Mouse (Mus musculus) lung, embryonic 14.5 days (tissue): ENCODE measurements at regions not wholly inside any gene's neighbourhood (a gene's known extent, or its start where the extent isn't known, plus 50 kb on each side); places are given as distances from the start of the nearest gene placed in this dataset.

Source experiments
- ATAC-seq: fragments of 200-750 bp; cut with Nextera tagmentation; 2 replicates; pipeline ENCODE4 v1.8.0; 2017; ENCODE audit warnings: mild to moderate bottlenecking, moderate TSS enrichment, moderate library complexity; ENCODE audit not compliant: insufficient read depth
- DNase-seq: peaks from one replicate; pipeline ENCODE4 v3.0.0-alpha.2; 2015
- H3K27ac ChIP-seq: fragments of 300-500 bp; sonication (generic); 2 replicates; pipeline ENCODE4 v1.5.1; 2014; ENCODE audit warnings: low read depth, mild to moderate bottlenecking, moderate library complexity
- H3K27me3 ChIP-seq: fragments of 300-500 bp; sonication (generic); 2 replicates; pipeline ENCODE4 v1.6.1; 2014; ENCODE audit warnings: low read length, control low read depth; ENCODE audit not compliant: insufficient read depth
- H3K36me3 ChIP-seq: fragments of 300-500 bp; sonication (generic); 2 replicates; pipeline ENCODE4 v1.6.1; 2014; ENCODE audit warnings: control low read depth; ENCODE audit not compliant: insufficient read depth
- H3K4me1 ChIP-seq: fragments of 300-500 bp; sonication (generic); 2 replicates; pipeline ENCODE4 v1.6.1; 2014; ENCODE audit warnings: antibody characterized with exemption, control low read depth; ENCODE audit not compliant: insufficient read depth
- H3K4me2 ChIP-seq: fragments of 300-500 bp; sonication (generic); 2 replicates; pipeline ENCODE4 v1.6.1; 2014; ENCODE audit warnings: mild to moderate bottlenecking
- H3K4me3 ChIP-seq: fragments of 300-500 bp; sonication (generic); 2 replicates; pipeline ENCODE4 v1.5.1; 2014; ENCODE audit warnings: low read depth, low read length
- H3K9ac ChIP-seq: fragments of 300-500 bp; sonication (generic); 2 replicates; pipeline ENCODE4 v1.6.1; 2014
- H3K9me3 ChIP-seq: fragments of 300-500 bp; sonication (generic); 2 replicates; pipeline ENCODE4 v1.6.1; 2016; ENCODE audit warnings: low read depth, low read length, control low read depth
- CTCF ChIP-seq: IDR thresholded peaks from 2 replicates; pipeline ENCODE4 v1.5.1; 2016; ENCODE audit warnings: antibody characterized with exemption, low read depth
- WGBS: fragments of 180-500 bp; shearing (Covaris S2); extraction: QIAGEN DNeasy Blood & Tissue Kit; methylation state at CpG from one replicate; pipeline ENCODE4 v1.1.7; 2014; 5-methylcytosine and 5-hydroxymethylcytosine counted together

DNA sequence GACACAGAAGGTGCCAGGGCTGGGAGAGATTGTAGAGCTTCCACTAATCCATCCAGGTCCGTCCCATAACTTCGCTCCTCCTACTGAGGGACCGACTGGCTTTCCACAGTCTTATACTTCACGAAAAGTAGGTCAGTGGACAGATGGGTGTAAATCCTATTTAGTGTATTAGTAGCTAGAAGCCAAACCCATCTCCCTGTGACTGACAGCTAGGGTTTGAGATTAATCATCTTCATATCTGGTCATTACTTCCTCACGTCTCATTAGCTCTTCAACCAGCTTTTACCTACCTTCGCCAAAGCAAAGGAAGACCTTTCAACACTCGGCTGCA lies 60.4 kb upstream of the Scaf11 start:
- no peaks in the 10 kb centered on the region for H3K27me3 ChIP-seq
- H3K4me1 ChIP-seq: no peaks in the 10 kb centered on the region
- ATAC-seq (no peak), DNase-seq (no peak)
- TF ChIP-seq CTCF: no peak
- no peak overlapping the region for H3K27ac ChIP-seq
- H3K9me3 ChIP-seq: no peaks in the 10 kb centered on the region
- H3K36me3 ChIP-seq: no peaks in the 10 kb centered on the region
- H3K9ac ChIP-seq: no peak overlapping the region
- WGBS: 89% methylated on average over 7 of the region's 7 CpGs
- H3K4me2 ChIP-seq: no peak overlapping the region
- H3K4me3 ChIP-seq: no peak overlapping the region

DNA sequence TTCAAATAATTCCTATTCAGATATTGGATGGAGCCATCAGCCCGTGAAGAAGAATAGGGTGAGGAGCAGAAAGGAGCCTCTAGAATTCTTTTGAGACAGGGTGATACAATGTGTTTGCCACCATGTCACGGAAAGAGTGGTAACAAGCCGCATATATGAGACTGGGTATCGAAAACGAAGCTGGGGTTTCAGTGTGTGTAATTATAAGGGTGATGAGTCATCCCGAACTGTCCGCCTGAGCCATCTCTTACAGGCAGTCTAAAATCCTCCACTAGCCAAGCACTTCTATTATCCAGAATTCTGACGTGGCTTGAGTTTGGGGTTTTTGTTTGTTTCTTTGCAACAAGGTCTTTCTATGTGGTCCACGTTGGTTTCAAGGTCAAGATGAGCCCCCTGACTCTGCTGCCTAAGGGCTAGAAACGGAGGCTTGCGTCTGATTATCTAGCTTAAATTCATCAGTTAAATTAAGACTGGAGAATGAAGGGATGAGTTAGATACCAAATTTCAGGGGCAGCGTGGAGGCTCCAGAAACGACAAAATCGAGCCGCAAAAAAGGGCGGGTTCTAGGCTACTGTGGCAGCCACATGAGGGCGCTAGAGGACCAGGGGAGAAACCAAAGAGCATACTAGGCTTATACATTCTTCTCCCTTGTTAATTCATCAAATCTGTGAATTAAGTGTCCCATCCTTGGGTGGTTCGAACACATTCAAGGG lies 59.9 kb upstream of the Scaf11 start:
- no peaks in the 10 kb centered on the region for H3K4me1 ChIP-seq
- WGBS: 73% methylated on average over 18 of the region's 18 CpGs

GRCm38 (mm10) chr15:96518156-96518555 lies 57.5 kb upstream of the Scaf11 start:
- no peak for TF ChIP-seq CTCF
- ATAC-seq: no peak
- H3K9me3 ChIP-seq: no peaks in the 10 kb centered on the region
- peaks cover 5% of the 10 kb centered on the region; the same call in 1 of the 2 replicates for H3K4me1 ChIP-seq
- H3K27me3 ChIP-seq: no peaks in the 10 kb centered on the region
- no peak overlapping the region for H3K9ac ChIP-seq
- H3K4me3 ChIP-seq: no peak overlapping the region
- 43% methylated on average over 10 of the region's 10 CpGs for WGBS
- peak; percentile 40 for DNase-seq
- H3K36me3 ChIP-seq: no peaks in the 10 kb centered on the region
- no peak overlapping the region for H3K27ac ChIP-seq
- no peak overlapping the region for H3K4me2 ChIP-seq

More for the DNA sequence above, 59.9 kb upstream of the Scaf11 start:
- Histone ChIP-seq H3K4me2 (no peak overlapping the region), H3K9ac (no peak overlapping the region), H3K27me3 (no peaks in the 10 kb centered on the region), H3K27ac (no peak overlapping the region), H3K4me3 (no peak overlapping the region), H3K9me3 (no peaks in the 10 kb centered on the region), H3K36me3 (no peaks in the 10 kb centered on the region)
- peak; percentile 69 for TF ChIP-seq CTCF
- DNase-seq (peak; percentile 60), ATAC-seq (no peak)

DNA sequence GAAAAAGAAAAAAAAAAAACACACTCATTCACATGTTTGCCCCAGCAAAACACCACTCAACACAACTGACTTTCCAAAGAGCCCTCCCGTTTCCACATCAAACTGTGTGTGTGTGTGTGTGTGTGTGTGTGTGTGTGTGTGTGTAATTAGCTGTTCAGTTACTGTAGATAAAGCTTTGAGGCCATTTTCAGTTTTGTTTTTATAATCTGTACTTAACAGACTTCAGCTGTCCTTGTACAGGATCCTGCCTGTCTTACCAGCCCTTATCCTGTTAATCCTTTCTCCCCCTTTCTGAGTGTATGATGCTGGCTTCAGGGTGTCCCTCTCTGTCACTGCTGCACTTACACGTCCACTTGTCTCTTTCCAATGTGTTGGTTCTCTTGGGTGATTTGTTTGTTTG lies 55.0 kb upstream of the Scaf11 start:
- H3K9me3 ChIP-seq: no peaks in the 10 kb centered on the region
- WGBS: 30% methylated on average over 2 of the region's 2 CpGs
- H3K4me1 ChIP-seq: peaks cover 5% of the 10 kb centered on the region; the same call in 1 of the 2 replicates
- no peaks in the 10 kb centered on the region for H3K27me3 ChIP-seq
- no peaks in the 10 kb centered on the region for H3K36me3 ChIP-seq
- no peak overlapping the region for H3K4me2 ChIP-seq
- ATAC-seq: peak; percentile 85
- DNase-seq: peak; percentile 69
- no peak for TF ChIP-seq CTCF
- H3K4me3 ChIP-seq: no peak overlapping the region
- H3K27ac ChIP-seq: no peak overlapping the region
- H3K9ac ChIP-seq: no peak overlapping the region

- no peak for TF ChIP-seq CTCF
- Histone ChIP-seq H3K4me2 (no peak overlapping the region), H3K9ac (no peak overlapping the region), H3K4me1 (peaks cover 5% of the 10 kb centered on the region; the same call in 1 of the 2 replicates), H3K36me3 (no peaks in the 10 kb centered on the region), H3K27me3 (no peaks in the 10 kb centered on the region), H3K27ac (no peak overlapping the region), H3K4me3 (no peak overlapping the region), H3K9me3 (no peaks in the 10 kb centered on the region)
- WGBS: 42% methylated on average over 1 of the region's 1 CpGs
- DNase-seq: no peak
- no peak for ATAC-seq
These were observed 52.0 kb upstream of the Scaf11 start for GRCm38 (mm10) chr15:96512636-96513035.
